Mouse (Mus musculus): ENCODE results near the gene Tbxas1. TPM values are rescaled to one million over a fixed set of nuclear protein-coding genes. Genes with fewer than 3 reads are reported as not detected.

Gene Tbxas1
- polyA plus RNA-seq, 1 experiment from 2014 or later: 4.8 TPM

DNA sequence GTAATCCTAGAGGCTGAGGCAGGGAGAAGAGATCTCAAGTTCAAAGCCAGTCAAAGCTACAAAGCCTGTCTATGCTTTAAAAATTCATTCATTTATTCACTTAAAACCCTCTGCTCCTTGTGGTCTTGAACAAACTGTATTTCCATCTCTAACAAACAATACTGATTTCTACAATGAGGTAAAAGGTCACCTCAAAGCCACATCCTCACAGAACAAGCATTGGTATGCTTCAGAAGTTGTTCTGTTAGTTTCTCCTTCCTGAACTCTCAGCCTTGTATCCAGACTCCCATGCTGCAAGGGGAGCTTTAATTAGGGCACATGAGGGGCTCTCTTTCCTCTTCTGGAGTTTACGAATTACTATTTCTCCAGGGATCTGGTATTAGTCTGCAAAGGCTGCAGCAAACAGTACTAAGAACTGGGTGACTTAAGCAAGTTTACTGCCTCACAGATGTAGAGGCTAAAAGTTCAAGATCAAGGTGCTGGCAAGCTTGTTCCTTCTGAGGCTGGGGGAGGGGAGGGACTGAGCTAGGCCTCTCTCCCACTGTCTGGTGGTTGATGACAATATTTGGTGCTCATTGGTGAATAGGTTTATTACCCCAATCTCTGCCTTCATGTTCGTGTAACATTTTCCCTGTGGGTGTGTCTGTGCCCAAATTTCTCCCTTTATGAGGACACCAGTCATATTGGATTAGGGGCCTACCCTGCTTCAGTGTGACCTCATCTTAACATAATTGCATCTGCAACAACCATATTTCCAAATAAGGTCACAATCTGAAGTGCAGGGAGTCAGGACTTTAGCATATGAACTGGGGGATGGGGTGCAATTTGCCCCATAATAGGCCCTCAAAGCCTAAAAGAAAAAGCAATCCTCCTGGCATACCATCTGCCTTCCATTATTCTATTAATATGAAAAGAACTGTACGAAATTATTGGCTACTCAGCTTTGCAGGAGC lies 27.0 kb upstream of the Tbxas1 start:
- 48% methylated on average over 3 of the region's 3 CpGs for WGBS
- no peak overlapping the region for H3K9ac ChIP-seq (ENCODE audit: low read depth, low read length)
- no peaks in the 10 kb centered on the region for H3K36me3 ChIP-seq (ENCODE audit: control insufficient read depth, insufficient read depth, low read length)
- peak overlapping the region; percentile 64 for H3K27ac ChIP-seq (ENCODE audit: low read length)
- no peak overlapping the region for H3K4me3 ChIP-seq (ENCODE audit: low read length)
- no peaks in the 10 kb centered on the region for H3K9me3 ChIP-seq (ENCODE audit: control insufficient read depth, low read length)
- peaks cover 65% of the 10 kb centered on the region for H3K4me1 ChIP-seq (ENCODE audit: control insufficient read depth, insufficient read depth, low read length)
- no peak overlapping the region for H3K4me2 ChIP-seq (ENCODE audit: low read depth, low read length)
- H3K27me3 ChIP-seq (replicated peaks; ENCODE audit: control insufficient read depth, insufficient read depth, low read length): no peaks in the 10 kb centered on the region
- peak; percentile 76 for ATAC-seq

DNA sequence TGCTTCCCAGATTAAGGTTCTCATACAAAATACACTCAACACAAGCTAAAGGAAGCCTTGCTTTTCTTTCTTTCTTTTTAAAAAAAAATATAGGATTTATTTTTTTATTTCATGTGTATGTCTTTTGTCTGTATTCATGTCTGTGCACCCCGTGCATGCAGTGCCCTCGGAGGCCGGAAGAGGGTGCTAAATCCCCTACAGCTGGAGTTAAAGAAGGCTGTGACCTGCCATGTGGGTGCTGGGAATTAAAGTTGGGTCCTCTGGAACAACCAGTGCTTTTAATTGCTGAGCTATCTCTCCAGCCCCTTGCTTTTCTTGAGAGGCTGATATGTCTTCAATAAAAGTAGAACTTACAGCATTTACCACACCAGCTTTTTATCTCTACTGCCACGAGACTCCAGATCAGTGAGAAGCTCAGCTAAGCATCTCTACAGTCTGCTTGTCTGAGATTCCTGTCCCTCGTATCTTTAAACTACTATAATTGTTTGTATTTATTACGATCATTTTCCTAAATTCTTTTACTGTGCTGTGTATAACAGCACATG lies 24.4 kb upstream of the Tbxas1 start:
- Histone ChIP-seq H3K36me3 (ENCODE audit: control insufficient read depth, insufficient read depth, low read length) (no peaks in the 10 kb centered on the region), H3K9ac (ENCODE audit: low read depth, low read length) (no peak overlapping the region), H3K4me1 (ENCODE audit: control insufficient read depth, insufficient read depth, low read length) (peaks cover 66% of the 10 kb centered on the region), H3K27me3 (replicated peaks; ENCODE audit: control insufficient read depth, insufficient read depth, low read length) (no peaks in the 10 kb centered on the region), H3K27ac (ENCODE audit: low read length) (no peak overlapping the region), H3K9me3 (ENCODE audit: control insufficient read depth, low read length) (no peaks in the 10 kb centered on the region), H3K4me2 (ENCODE audit: low read depth, low read length) (no peak overlapping the region), H3K4me3 (ENCODE audit: low read length) (no peak overlapping the region)
- no peak for ATAC-seq
- WGBS: 88% methylated on average over 6 of the region's 6 CpGs

DNA sequence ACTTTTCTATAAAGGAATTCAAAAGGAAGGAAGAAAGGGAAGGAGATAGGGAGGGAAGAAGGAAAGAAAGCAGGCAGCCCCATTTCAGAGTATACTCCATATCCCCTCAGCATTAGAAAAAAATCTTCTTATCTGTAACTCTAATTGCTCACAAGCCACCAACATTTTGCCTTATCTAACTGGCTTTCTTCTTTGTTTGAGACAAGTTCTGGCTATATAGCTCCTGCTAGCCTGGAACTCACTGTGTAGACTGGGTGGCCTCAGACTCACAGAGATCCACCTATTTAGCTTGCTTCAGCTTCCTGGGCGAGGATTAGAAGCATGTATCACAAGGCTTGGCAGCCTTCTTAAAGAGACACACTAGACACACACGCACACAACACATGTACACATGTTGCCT lies 23.5 kb upstream of the Tbxas1 start:
- Histone ChIP-seq H3K9me3 (ENCODE audit: control insufficient read depth, low read length) (no peaks in the 10 kb centered on the region), H3K4me3 (ENCODE audit: low read length) (no peak overlapping the region), H3K27me3 (replicated peaks; ENCODE audit: control insufficient read depth, insufficient read depth, low read length) (no peaks in the 10 kb centered on the region), H3K27ac (ENCODE audit: low read length) (no peak overlapping the region), H3K4me1 (ENCODE audit: control insufficient read depth, insufficient read depth, low read length) (peaks cover 58% of the 10 kb centered on the region), H3K36me3 (ENCODE audit: control insufficient read depth, insufficient read depth, low read length) (no peaks in the 10 kb centered on the region), H3K4me2 (ENCODE audit: low read depth, low read length) (no peak overlapping the region), H3K9ac (ENCODE audit: low read depth, low read length) (no peak overlapping the region)
- ATAC-seq: no peak
- WGBS: 78% methylated on average over 2 of the region's 2 CpGs

DNA sequence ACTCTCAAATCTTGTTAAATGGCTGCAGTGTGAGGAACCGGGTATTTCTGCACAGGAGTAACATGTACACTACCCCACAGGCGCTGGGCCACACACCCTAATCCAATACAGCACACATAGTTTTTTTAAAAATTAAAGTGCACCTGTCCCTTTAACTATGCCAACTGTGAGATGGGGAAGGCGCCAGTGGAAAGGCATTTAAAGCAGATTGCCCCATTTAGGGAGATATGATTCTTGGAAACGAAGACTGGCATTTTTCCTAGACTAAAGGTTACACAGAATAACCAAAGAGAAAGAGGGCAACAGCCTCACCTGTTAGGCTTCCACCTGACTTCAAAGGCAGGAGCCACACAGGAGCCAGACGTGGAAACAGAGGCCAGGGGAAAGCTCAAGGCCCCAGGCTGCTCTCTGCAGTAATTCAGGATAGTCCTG lies 21.6 kb upstream of the Tbxas1 start:
- H3K4me2 ChIP-seq (ENCODE audit: low read depth, low read length): no peak overlapping the region
- peak; percentile 38; the same call in 1 of the 2 replicates for ATAC-seq
- WGBS: 62% methylated on average over 5 of the region's 5 CpGs
- peak overlapping the region; percentile 8; the same call in 1 of the 2 replicates for H3K27ac ChIP-seq (ENCODE audit: low read length)
- no peaks in the 10 kb centered on the region for H3K9me3 ChIP-seq (ENCODE audit: control insufficient read depth, low read length)
- H3K4me3 ChIP-seq (ENCODE audit: low read length): no peak overlapping the region
- peaks cover 40% of the 10 kb centered on the region for H3K4me1 ChIP-seq (ENCODE audit: control insufficient read depth, insufficient read depth, low read length)
- no peaks in the 10 kb centered on the region for H3K27me3 ChIP-seq (replicated peaks; ENCODE audit: control insufficient read depth, insufficient read depth, low read length)
- no peaks in the 10 kb centered on the region for H3K36me3 ChIP-seq (ENCODE audit: control insufficient read depth, insufficient read depth, low read length)
- H3K9ac ChIP-seq (ENCODE audit: low read depth, low read length): no peak overlapping the region

DNA sequence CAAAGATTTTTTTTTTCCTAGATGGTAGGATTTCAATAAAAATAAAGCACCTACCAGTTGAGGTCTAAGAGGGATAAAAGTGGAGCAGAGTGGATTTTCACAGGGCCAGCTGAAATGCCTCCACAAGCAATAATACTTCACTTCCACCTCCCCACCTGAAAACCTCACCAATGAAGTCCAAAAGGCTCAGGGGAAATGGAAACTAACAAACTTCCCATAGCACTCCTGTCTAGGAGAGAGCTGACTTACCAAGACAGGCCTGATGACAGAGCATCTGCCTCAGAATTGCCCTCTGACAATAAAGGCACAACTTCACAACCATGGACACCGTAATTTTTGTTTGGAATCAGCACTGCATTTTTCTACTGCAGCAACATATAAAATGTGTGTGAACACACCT lies 15.4 kb upstream of the Tbxas1 start:
- Histone ChIP-seq H3K4me1 (ENCODE audit: control insufficient read depth, insufficient read depth, low read length) (peaks cover 9% of the 10 kb centered on the region), H3K9ac (ENCODE audit: low read depth, low read length) (no peak overlapping the region), H3K4me2 (ENCODE audit: low read depth, low read length) (no peak overlapping the region), H3K27me3 (replicated peaks; ENCODE audit: control insufficient read depth, insufficient read depth, low read length) (no peaks in the 10 kb centered on the region), H3K9me3 (ENCODE audit: control insufficient read depth, low read length) (no peaks in the 10 kb centered on the region), H3K4me3 (ENCODE audit: low read length) (no peak overlapping the region), H3K36me3 (ENCODE audit: control insufficient read depth, insufficient read depth, low read length) (no peaks in the 10 kb centered on the region), H3K27ac (ENCODE audit: low read length) (no peak overlapping the region)
- no peak for ATAC-seq
- WGBS: 88% methylated on average over 1 of the region's 1 CpGs

DNA sequence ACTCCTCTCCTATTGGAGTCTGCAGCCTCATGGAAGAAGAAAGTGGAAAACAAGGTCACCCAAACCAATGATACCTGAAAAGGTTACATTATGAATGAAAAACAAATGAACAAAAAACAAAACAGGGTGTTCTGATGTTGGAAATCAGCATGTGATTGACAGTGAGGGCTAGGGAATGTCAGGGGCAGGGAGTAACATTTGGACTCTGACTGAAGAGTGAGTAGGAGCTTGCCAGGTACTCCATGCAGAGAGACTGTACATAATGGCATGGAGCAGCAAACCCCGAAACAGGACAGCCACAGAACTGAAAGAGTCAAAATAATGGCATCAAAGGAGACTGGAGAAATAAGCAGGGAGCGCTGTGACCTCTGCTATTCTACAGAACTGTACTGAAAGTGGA lies 14.9 kb upstream of the Tbxas1 start:
- no peak overlapping the region for H3K27ac ChIP-seq (ENCODE audit: low read length)
- no peak overlapping the region for H3K9ac ChIP-seq (ENCODE audit: low read depth, low read length)
- no peak for ATAC-seq
- WGBS: 89% methylated on average over 2 of the region's 2 CpGs
- H3K4me3 ChIP-seq (ENCODE audit: low read length): no peak overlapping the region
- no peak overlapping the region for H3K4me2 ChIP-seq (ENCODE audit: low read depth, low read length)
- H3K9me3 ChIP-seq (ENCODE audit: control insufficient read depth, low read length): no peaks in the 10 kb centered on the region
- H3K36me3 ChIP-seq (ENCODE audit: control insufficient read depth, insufficient read depth, low read length): no peaks in the 10 kb centered on the region
- peaks cover 11% of the 10 kb centered on the region for H3K4me1 ChIP-seq (ENCODE audit: control insufficient read depth, insufficient read depth, low read length)
- no peaks in the 10 kb centered on the region for H3K27me3 ChIP-seq (replicated peaks; ENCODE audit: control insufficient read depth, insufficient read depth, low read length)

DNA sequence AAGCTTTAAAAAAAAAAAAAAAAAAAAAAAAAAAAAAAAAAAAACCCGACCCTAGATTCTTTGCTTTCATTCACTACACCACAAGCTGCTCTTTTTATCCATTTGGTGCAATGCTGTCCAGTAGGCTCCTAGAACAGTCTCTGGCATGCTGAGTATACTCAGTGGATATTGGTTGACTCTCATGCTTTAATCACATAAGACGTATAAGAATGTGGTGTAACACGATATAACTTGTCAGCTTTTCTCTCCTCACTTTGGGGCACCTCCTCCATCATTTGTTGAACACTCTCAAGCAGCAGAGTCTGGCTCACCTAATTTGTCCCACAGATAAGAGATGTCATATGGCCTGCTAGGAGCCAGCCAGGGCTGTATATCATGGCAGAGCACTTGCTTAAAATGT lies 11.6 kb upstream of the Tbxas1 start:
- no peak for ATAC-seq
- Histone ChIP-seq H3K27me3 (replicated peaks; ENCODE audit: control insufficient read depth, insufficient read depth, low read length) (no peaks in the 10 kb centered on the region), H3K4me2 (ENCODE audit: low read depth, low read length) (no peak overlapping the region), H3K9ac (ENCODE audit: low read depth, low read length) (no peak overlapping the region), H3K36me3 (ENCODE audit: control insufficient read depth, insufficient read depth, low read length) (no peaks in the 10 kb centered on the region), H3K4me1 (ENCODE audit: control insufficient read depth, insufficient read depth, low read length) (peaks cover 31% of the 10 kb centered on the region), H3K27ac (ENCODE audit: low read length) (no peak overlapping the region), H3K9me3 (ENCODE audit: control insufficient read depth, low read length) (no peaks in the 10 kb centered on the region), H3K4me3 (ENCODE audit: low read length) (no peak overlapping the region)
- WGBS: 43% methylated on average over 3 of the region's 3 CpGs

DNA sequence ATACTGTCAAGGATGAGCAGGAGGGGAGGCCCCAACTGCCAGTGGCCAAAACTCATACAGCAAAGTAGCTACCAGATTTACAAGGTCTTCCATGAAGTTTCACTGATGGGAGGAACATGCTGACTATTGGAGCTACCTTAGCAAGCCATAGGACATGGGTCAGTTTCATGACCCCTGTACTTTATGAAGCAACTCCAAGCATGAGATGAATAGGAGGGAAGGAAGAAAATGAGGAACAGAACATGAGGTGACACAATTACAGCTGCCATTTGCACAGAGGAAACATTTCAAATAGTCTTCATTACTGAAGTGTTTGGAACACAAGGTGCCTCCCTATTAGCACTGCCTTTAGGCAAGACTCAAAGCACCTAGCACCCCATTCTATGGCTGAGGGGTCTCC lies 9.4 kb upstream of the Tbxas1 start:
- no peak overlapping the region for H3K27ac ChIP-seq (ENCODE audit: low read length)
- no peak for ATAC-seq
- H3K27me3 ChIP-seq (replicated peaks; ENCODE audit: control insufficient read depth, insufficient read depth, low read length): no peaks in the 10 kb centered on the region
- H3K4me1 ChIP-seq (ENCODE audit: control insufficient read depth, insufficient read depth, low read length): peaks cover 36% of the 10 kb centered on the region
- H3K36me3 ChIP-seq (ENCODE audit: control insufficient read depth, insufficient read depth, low read length): no peaks in the 10 kb centered on the region
- H3K4me3 ChIP-seq (ENCODE audit: low read length): no peak overlapping the region
- no peaks in the 10 kb centered on the region for H3K9me3 ChIP-seq (ENCODE audit: control insufficient read depth, low read length)
- no peak overlapping the region for H3K4me2 ChIP-seq (ENCODE audit: low read depth, low read length)
- H3K9ac ChIP-seq (ENCODE audit: low read depth, low read length): no peak overlapping the region

DNA sequence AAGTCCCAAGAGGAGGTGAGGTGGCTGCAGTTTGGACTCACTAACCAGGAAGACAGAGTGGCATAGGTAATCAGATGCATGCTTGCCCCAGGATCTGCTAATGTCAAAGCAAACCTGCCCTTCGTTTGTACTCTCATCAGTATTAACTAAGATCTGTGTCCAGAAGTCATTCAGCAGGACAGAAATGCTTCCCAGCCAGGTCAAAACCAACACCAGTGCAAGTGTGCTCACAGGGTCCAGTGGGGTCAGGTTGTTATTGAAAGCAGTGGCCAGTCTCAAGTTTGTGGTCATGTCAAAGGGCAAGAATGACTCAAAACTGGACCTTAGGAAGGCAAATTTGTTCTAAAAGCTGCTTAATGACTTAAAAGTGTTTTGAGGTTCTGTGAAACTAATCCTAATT lies 8.8 kb upstream of the Tbxas1 start:
- H3K9me3 ChIP-seq (ENCODE audit: control insufficient read depth, low read length): no peaks in the 10 kb centered on the region
- no peak overlapping the region for H3K27ac ChIP-seq (ENCODE audit: low read length)
- H3K9ac ChIP-seq (ENCODE audit: low read depth, low read length): no peak overlapping the region
- H3K4me1 ChIP-seq (ENCODE audit: control insufficient read depth, insufficient read depth, low read length): peaks cover 39% of the 10 kb centered on the region
- H3K4me3 ChIP-seq (ENCODE audit: low read length): no peak overlapping the region
- no peaks in the 10 kb centered on the region for H3K27me3 ChIP-seq (replicated peaks; ENCODE audit: control insufficient read depth, insufficient read depth, low read length)
- H3K4me2 ChIP-seq (ENCODE audit: low read depth, low read length): no peak overlapping the region
- no peak for ATAC-seq
- 65% methylated on average over 1 of the region's 1 CpGs for whole genome bisulfite sequencing
- no peaks in the 10 kb centered on the region for H3K36me3 ChIP-seq (ENCODE audit: control insufficient read depth, insufficient read depth, low read length)

Data from intestine, embryonic 16.5 days (tissue).